Mouse (Mus musculus): ENCODE results near the gene Zbtb39. TPM values are rescaled to one million over a fixed set of nuclear protein-coding genes. Genes with fewer than 3 reads are reported as not detected.

Gene Zbtb39
- total and polyA plus RNA-seq, 3 experiments, result 4.3 to 7.8 (median 7.7) TPM

- no peak overlapping the region for H3K27ac ChIP-seq
- no peak for DNase-seq
- no peak overlapping the region for H3K4me3 ChIP-seq
- H3K79me2 ChIP-seq (replicated peaks; ENCODE audit: control insufficient read depth, insufficient read depth, low read length), result no peaks in the 10 kb centered on the region
- H3K27me3 ChIP-seq (ENCODE audit: control insufficient read depth, insufficient read depth, low read length), result no peaks in the 10 kb centered on the region
- intact Hi-C loops (cut with DNase I), result no loop called here
- H3K9ac ChIP-seq (ENCODE audit: low read depth, low read length), result no peak overlapping the region
- H3K36me3 ChIP-seq (ENCODE audit: control insufficient read depth, insufficient read depth, low read length), result no peaks in the 10 kb centered on the region
- TF ChIP-seq EP300 (IDR thresholded peaks at IDR 0.05; ENCODE audit: insufficient read depth, low read depth, low read length) (no peak), POLR2A (IDR thresholded peaks at IDR 0.05; ENCODE audit: insufficient read depth, low read depth, low read length) (no peak), CTCF (IDR thresholded peaks at IDR 0.05) (no peak)
- peaks cover under 1% of the 10 kb centered on the region; the same call in 1 of the 2 replicates for H3K4me1 ChIP-seq (ENCODE audit: control insufficient read depth, insufficient read depth, low read length)
- WGBS, result 71% methylated on average over 6 of the region's 6 CpGs
These were observed 26.6 kb upstream of the Zbtb39 start for GRCm38 (mm10) chr10:127712736-127713135.

- DNase-seq, result peak in 1 of 2 experiments; percentile 51
- 22% methylated on average over 20 of the region's 20 CpGs for WGBS
These were observed 17.5 kb upstream of the Zbtb39 start for GRCm38 (mm10) chr10:127721671-127722418.

GRCm38 (mm10) chr10:127724178-127724577 is 15.2 kb upstream of the Zbtb39 start, which contains the start of gene Tac2:
Gene Tac2, plus strand, starts transcription at chr10:127724478.
- no peak within 1 kb of the TSS for H3K9ac ChIP-seq (ENCODE audit: low read depth, low read length)
- no peak for DNase-seq
- no peak within 1 kb of the TSS for H3K4me3 ChIP-seq
- H3K79me2 ChIP-seq (replicated peaks; ENCODE audit: control insufficient read depth, insufficient read depth, low read length), result no peaks in the 10 kb centered on the region
- intact Hi-C loops (cut with DNase I), result no loop called here
- WGBS, result 75% methylated on average over 3 of the region's 3 CpGs
- H3K36me3 ChIP-seq (ENCODE audit: control insufficient read depth, insufficient read depth, low read length), result no peaks in the 10 kb centered on the region
- H3K27me3 ChIP-seq (ENCODE audit: control insufficient read depth, insufficient read depth, low read length), result peaks cover 1% of the 10 kb centered on the region; the same call in 1 of the 2 replicates
- no peaks in the 10 kb centered on the region for H3K4me1 ChIP-seq (ENCODE audit: control insufficient read depth, insufficient read depth, low read length)
- TF ChIP-seq EP300 (IDR thresholded peaks at IDR 0.05; ENCODE audit: insufficient read depth, low read depth, low read length), result no peak
- no peak for TF ChIP-seq CTCF (IDR thresholded peaks at IDR 0.05)
- TF ChIP-seq POLR2A (IDR thresholded peaks at IDR 0.05; ENCODE audit: insufficient read depth, low read depth, low read length), result no peak
- no peak within 1 kb of the TSS for H3K27ac ChIP-seq

More at GRCm38 (mm10) chr10:127721671-127722418, 17.5 kb upstream of the Zbtb39 start:
- Histone ChIP-seq H3K4me3 (peak overlapping the region; percentile 27), H3K9ac (ENCODE audit: low read depth, low read length) (peak overlapping the region; percentile 55), H3K79me2 (replicated peaks; ENCODE audit: control insufficient read depth, insufficient read depth, low read length) (no peaks in the 10 kb centered on the region), H3K27me3 (ENCODE audit: control insufficient read depth, insufficient read depth, low read length) (peaks cover 1% of the 10 kb centered on the region; the same call in 1 of the 2 replicates), H3K36me3 (ENCODE audit: control insufficient read depth, insufficient read depth, low read length) (no peaks in the 10 kb centered on the region), H3K27ac (peak overlapping the region; percentile 49), H3K4me1 (ENCODE audit: control insufficient read depth, insufficient read depth, low read length) (no peaks in the 10 kb centered on the region)
- intact Hi-C loops (cut with DNase I), result no loop called here
- no peak for TF ChIP-seq POLR2A (IDR thresholded peaks at IDR 0.05; ENCODE audit: insufficient read depth, low read depth, low read length)
- no peak for TF ChIP-seq EP300 (IDR thresholded peaks at IDR 0.05; ENCODE audit: insufficient read depth, low read depth, low read length)
- no peak for TF ChIP-seq CTCF (IDR thresholded peaks at IDR 0.05)

GRCm38 (mm10) chr10:127725136-127725535 is 14.2 kb upstream of the Zbtb39 start:
- H3K4me3 ChIP-seq, result no peak overlapping the region
- no peaks in the 10 kb centered on the region for H3K79me2 ChIP-seq (replicated peaks; ENCODE audit: control insufficient read depth, insufficient read depth, low read length)
- no peaks in the 10 kb centered on the region for H3K4me1 ChIP-seq (ENCODE audit: control insufficient read depth, insufficient read depth, low read length)
- WGBS, result 57% methylated on average over 4 of the region's 4 CpGs
- intact Hi-C loops (cut with DNase I), result no loop called here
- H3K36me3 ChIP-seq (ENCODE audit: control insufficient read depth, insufficient read depth, low read length), result no peaks in the 10 kb centered on the region
- peaks cover 1% of the 10 kb centered on the region; the same call in 1 of the 2 replicates for H3K27me3 ChIP-seq (ENCODE audit: control insufficient read depth, insufficient read depth, low read length)
- H3K27ac ChIP-seq, result no peak overlapping the region
- DNase-seq, result no peak
- TF ChIP-seq CTCF (IDR thresholded peaks at IDR 0.05), result no peak
- TF ChIP-seq EP300 (IDR thresholded peaks at IDR 0.05; ENCODE audit: insufficient read depth, low read depth, low read length), result no peak
- TF ChIP-seq POLR2A (IDR thresholded peaks at IDR 0.05; ENCODE audit: insufficient read depth, low read depth, low read length), result no peak
- H3K9ac ChIP-seq (ENCODE audit: low read depth, low read length), result no peak overlapping the region

GRCm38 (mm10) chr10:127728437-127728836 is 10.9 kb upstream of the Zbtb39 start:
- 68% methylated on average over 8 of the region's 8 CpGs for WGBS
- no peaks in the 10 kb centered on the region for H3K27me3 ChIP-seq (ENCODE audit: control insufficient read depth, insufficient read depth, low read length)
- H3K27ac ChIP-seq, result no peak overlapping the region
- no peak overlapping the region for H3K9ac ChIP-seq (ENCODE audit: low read depth, low read length)
- no peak for TF ChIP-seq EP300 (IDR thresholded peaks at IDR 0.05; ENCODE audit: insufficient read depth, low read depth, low read length)
- no peak for TF ChIP-seq CTCF (IDR thresholded peaks at IDR 0.05)
- TF ChIP-seq POLR2A (IDR thresholded peaks at IDR 0.05; ENCODE audit: insufficient read depth, low read depth, low read length), result no peak
- H3K4me1 ChIP-seq (ENCODE audit: control insufficient read depth, insufficient read depth, low read length), result no peaks in the 10 kb centered on the region
- no peaks in the 10 kb centered on the region for H3K36me3 ChIP-seq (ENCODE audit: control insufficient read depth, insufficient read depth, low read length)
- DNase-seq, result no peak
- intact Hi-C loops (cut with DNase I), result no loop called here
- H3K79me2 ChIP-seq (replicated peaks; ENCODE audit: control insufficient read depth, insufficient read depth, low read length), result no peaks in the 10 kb centered on the region
- no peak overlapping the region for H3K4me3 ChIP-seq
